Mouse (Mus musculus) retina, embryonic 14.5 days (tissue): ENCODE measurements at regions not wholly inside any gene's neighbourhood (a gene's known extent, or its start where the extent isn't known, plus 50 kb on each side); places are given as distances from the start of the nearest gene placed in this dataset.

Experiments
- DNase-seq: peaks from one replicate; pipeline ENCODE4 v3.0.0-alpha.2; 2015; ENCODE audit warnings: low spot score

DNA sequence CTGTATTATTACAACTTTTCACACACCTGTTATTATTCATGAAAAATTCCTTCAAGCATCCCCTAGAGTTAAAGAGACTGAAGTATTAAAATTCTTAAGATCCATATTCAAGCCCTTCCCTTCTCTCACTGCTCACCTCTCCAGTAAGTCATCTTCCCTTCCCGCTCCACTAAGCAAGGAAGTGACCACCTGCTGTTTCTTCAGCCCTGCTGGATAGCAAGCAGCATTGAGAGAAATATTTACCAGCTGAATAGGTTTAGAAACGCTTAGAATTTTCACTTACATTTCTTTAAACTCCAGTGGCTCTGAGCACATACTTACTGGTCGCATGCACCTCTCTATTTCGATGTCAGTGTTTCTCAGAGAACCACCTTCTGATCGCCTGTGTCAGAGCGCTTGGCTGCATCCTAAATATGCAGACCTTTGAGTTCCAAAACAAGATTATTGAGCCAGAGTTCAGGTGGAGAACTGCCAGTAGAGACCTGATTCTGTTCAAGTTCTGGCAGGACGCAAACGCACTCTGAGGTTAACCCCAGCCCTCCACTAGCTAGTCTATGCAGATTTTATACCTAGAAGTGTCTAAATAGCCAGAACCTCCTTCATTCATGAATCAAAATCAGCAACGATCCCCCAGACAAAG lies 314.9 kb downstream of the Mllt3 start:
- DNase-seq, result no peak

GRCm38 (mm10) chr4:87715212-87715933 lies 317.8 kb downstream of the Mllt3 start:
- DNase-seq, result no peak

GRCm38 (mm10) chr4:87712691-87713090 lies 320.5 kb downstream of the Mllt3 start:
- no peak for DNase-seq

- no peak for DNase-seq
Observed at GRCm38 (mm10) chr4:87712286-87712685, 320.9 kb downstream of the Mllt3 start.

- DNase-seq, result no peak
Observed at GRCm38 (mm10) chr4:87711185-87711827, 321.9 kb downstream of the Mllt3 start.

DNA sequence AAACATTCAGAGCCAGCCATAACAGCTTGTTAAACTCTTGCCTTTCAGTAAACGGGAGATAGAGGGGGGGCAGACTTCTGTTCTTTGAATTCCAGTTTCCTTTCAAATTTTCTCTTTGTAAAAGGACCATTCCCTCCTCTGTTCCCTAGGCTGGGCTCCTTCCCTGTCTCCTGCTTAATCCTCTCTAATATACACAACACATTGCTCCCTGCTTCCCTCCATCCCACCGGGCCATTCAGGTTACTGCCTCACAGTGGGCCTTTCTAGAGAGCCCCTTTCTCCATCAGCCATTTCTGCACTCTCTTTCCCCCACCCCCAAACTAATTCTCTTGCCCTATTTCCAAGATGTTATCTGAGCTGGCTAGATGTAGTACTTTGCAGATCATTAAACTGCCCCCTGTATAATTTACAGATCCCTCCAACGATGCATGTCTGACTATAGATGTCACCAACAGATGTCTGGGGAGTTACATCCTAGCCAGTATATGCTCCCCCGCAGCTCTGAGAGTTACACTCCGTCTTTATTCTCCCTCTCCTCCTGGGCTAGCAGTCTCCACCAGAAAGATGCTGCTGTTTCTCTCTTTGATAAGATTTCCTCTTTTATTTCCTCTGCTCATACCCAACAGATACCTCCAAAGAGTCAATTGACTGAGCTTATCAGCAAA lies 324.1 kb downstream of the Mllt3 start:
- DNase-seq, result no peak

DNA sequence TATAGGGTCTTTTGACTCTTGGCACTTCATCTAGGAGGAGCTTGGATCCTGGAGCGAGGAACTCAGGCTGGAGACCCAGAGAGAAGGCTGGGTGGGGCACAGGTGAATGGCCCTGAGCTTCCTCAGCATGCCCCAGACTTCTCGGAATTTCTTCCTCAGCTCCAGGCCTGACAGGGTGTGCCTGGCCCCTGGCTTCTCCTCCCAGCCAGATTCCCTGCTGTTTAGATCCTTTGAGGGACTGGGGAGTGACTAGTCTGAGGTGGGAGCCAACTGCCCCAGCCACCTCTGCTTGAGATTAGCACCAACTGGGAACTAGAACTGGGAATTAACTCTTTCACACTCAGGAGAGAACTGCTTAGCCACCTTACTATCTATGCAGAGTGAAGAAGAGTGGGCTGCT lies 325.8 kb downstream of the Mllt3 start:
- no peak for DNase-seq

DNA sequence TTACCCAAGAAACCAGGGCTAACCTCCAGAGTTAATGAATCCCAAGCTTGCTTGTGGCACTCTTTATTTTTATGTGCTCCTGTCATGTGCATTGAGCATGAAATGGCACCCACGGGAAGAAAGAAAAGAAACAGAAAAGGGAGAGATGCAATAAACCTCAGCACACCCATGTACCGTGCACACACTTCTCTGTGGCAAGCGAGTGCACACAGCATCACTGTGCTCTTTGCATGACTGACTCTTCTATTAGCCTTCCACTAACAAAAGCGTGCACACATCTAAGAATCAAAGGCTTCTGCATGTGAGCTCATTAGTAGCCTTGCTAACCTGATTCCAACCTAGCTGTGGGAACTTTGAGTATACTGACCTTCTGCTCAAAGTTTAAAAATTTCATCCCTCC lies 330.3 kb downstream of the Mllt3 start:
- no peak for DNase-seq

GRCm38 (mm10) chr4:87702290-87702689 lies 330.9 kb downstream of the Mllt3 start:
- DNase-seq, result no peak

GRCm38 (mm10) chr4:87701024-87701423 lies 332.1 kb downstream of the Mllt3 start:
- no peak for DNase-seq

DNA sequence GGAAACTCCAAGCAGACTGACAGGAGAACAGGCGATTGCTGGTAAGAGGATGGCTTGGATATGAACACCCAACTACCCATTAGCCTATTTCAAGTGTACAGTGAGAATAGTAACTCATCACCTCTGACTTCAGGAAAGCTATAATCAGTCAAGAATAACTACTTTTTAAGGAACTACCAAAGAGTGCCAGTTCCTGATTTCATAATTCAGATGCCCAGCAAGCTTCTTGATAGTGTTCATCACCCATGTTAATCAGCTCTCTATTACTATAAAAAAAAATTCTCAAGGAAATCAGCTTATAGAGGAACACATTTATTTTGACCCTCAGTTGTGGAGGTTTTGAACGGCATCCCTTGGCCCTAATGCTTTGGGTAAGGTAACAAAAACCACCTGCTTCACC lies 332.7 kb downstream of the Mllt3 start:
- no peak for DNase-seq

DNA sequence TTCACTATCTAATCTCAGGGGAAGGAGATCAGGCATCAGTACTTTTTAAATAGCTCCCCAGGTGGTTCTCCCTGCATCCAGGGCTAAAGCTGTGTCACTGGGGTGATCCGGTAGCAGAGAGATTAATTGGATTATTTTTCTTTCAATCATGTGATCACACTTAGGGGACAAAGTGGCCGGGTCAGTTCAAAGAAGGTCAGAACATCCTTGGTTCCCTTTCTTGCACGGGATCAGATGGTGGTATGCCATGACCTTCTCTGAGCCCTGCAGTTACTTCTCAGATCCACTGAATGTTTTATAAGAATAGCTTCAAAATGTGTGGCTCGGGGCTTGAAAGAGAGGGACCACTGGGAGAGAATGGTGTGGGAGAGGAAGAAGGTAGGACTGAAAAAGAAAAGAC lies 333.6 kb downstream of the Mllt3 start:
- peak; percentile 26 for DNase-seq

GRCm38 (mm10) chr4:87698750-87699149 lies 334.4 kb downstream of the Mllt3 start:
- DNase-seq, result peak; percentile 52

- DNase-seq, result peak; percentile 55
Observed at GRCm38 (mm10) chr4:87696921-87697320, 336.2 kb downstream of the Mllt3 start.

GRCm38 (mm10) chr4:87695811-87696210 lies 337.4 kb downstream of the Mllt3 start:
- DNase-seq, result no peak

DNA sequence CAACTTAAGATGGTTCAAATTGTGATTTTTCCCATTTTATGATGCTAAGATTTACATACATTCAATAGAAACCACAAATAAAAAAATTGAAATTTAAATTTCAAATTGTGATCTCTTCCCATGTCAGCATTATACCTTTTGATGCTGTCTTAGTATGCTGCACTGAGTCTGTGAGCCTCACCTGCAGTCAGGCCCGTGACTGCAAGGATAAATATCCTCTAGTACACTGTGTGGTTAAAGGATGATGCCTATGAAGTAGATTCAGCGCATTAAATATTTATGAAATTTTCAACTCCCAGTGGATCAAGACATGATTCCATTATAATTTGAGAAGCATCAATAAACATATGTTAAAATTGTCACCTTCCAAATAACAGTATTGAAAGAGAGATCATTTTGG lies 340.4 kb downstream of the Mllt3 start:
- peak; percentile 20 for DNase-seq

DNA sequence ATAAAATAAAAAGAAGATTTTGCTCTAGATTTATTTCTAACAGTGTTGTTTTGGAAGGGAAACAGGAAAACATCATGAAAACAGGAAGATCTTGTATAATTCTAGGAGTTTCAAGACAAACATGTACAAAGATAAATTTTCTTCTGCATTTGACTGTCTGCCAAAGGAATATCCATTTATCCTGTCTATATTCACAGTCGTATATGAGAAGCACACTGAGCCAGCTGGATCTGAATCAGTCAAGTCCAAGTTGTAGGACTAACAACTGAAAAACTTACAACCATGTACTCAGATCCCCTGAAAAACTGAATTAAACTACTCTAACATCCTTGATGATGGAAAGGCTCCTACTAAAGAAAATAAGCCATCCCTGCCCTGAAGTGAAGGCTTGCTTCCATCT lies 348.2 kb downstream of the Mllt3 start:
- no peak for DNase-seq

DNA sequence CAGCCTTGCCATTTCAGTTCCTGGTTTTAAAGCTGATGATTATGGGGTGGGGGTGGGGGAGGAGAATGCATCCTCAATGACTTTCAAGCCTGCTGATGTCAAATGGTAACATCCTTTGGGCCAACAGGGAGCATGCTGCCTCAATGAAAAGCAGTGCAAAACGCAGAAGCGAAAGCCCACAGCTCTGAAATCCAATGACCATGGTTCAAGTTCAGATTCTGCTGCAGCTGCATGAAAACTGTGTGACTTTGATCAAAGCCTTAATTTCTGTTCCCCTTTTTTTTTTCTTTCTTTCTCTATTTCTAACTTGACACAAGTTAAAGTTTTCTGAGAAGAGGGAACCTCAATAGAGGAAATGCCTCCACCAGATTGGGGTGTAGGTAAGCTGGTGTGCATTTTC lies 350.4 kb downstream of the Mllt3 start:
- no peak for DNase-seq

- no peak for DNase-seq
Observed at GRCm38 (mm10) chr4:87671101-87671500, 362.1 kb downstream of the Mllt3 start.

DNA sequence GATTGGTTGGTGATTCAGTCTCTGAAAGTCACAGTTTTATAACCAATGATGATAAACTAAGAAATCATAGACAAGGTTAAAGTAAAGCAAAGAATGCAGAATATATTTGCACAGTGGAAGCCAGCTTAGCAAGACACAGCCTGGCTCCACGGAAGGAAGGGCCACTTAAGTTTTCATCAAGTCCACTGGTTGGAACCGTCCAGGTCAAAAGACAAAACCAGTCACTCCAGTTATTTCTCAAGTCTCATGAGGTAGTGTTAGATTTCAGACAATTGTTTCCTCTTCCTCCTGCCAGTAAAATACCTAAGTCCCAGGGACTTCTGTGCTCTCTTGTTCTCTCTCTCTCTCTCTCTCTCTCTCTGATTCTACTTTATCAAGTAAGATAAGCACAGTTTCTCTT lies 363.0 kb downstream of the Mllt3 start:
- no peak for DNase-seq

- DNase-seq, result no peak
Observed at GRCm38 (mm10) chr4:87669480-87669879, 363.7 kb downstream of the Mllt3 start.

DNA sequence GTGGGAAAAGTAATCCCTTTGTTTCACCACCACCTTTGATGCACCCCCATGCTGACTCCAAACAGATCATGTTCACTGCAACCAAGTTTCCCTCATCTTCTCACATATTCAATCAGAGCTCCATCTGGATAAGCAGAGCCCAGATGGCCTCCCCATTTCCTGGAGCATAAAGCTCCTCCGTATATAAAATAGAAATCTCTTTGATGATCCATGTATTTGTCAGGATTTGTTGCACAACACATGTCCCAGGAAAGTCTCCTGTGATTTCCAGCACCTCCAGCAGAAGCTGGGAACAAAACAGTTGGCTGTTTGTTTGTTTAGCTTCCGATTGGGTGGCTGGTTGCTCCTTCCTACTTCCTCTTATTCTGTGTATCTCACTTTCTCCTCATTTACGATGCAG lies 364.9 kb downstream of the Mllt3 start:
- no peak for DNase-seq
